Mouse (Mus musculus) hindbrain, embryonic 14.5 days (tissue): ENCODE measurements around the gene Cog1. TPM values are rescaled to one million over a fixed set of nuclear protein-coding genes. Genes with fewer than 3 reads are reported as not detected.

Experiments
- polyA plus RNA-seq: library from polyadenylated mRNA; unstranded; fragments of >200 nt; fragmentation: Nextera tagmentation; extraction: Ambion mirVana; gene quantifications from 2 replicates; pipeline ENCODE4 v1.2.1, GENCODE M21; 2014

Gene Cog1
- polyA plus RNA-seq, 1 experiment from 2014 or later = 38.0 TPM

Other genes starting within 250 kb of the Cog1 start
- 19.4 and 23.9 TPM in 2 replicates for gene Sstr2, start 29.8 kb upstream of the Cog1 start, polyA plus RNA-seq
- gene Slc39a11, start 910 bp downstream of the Cog1 start, polyA plus RNA-seq = 25.5 and 30.2 TPM in 2 replicates
- gene Fam104a, start 35.0 kb downstream of the Cog1 start, polyA plus RNA-seq = 42.3 and 43.7 TPM in 2 replicates
- 22.2 and 24.2 TPM in 2 replicates for gene D11Wsu47e, start 35.2 kb downstream of the Cog1 start, polyA plus RNA-seq
- 0.27 and 0.54 TPM in 2 replicates for gene Cpsf4l, start 60.8 kb downstream of the Cog1 start, polyA plus RNA-seq
- gene Cdc42ep4, start 102.7 kb downstream of the Cog1 start, polyA plus RNA-seq = 42.0 and 43.8 TPM in 2 replicates